Mouse (Mus musculus) adrenal gland, adult 18-20 months (tissue): ENCODE data around the gene Tmem63a. TPM values are rescaled to one million over a fixed set of nuclear protein-coding genes. Genes with fewer than 3 reads are reported as not detected.
A peak's percentile ranks its signal among the peaks of the same experiment; 100 is the strongest.
"Not testable (repeated sequence)": the region's sequence is repeated elsewhere in the genome, so short reads cannot be mapped to it uniquely, and the experiment has no call there.

Experiments
- DNase-seq, 2 experiments: peaks; one replicate each; pipeline ENCODE4 v3.0.0; 2021 to 2022; ENCODE audit warnings: low spot score in 2 of 2
- long read RNA-seq, 2 experiments: library from polyadenylated mRNA; stranded (forward); transcript quantifications; one replicate each; pipeline ENCODE4 v2.0.0; 2021
- total RNA-seq, 2 experiments: library from RNA; stranded (reverse); gene quantifications; 1 replicate in 1 of 2; 2 replicates in 1 of 2; pipeline ENCODE4 v1.2.3; 2021

Gene Tmem63a
- 10 to 100 TPM; 44.7 to 77.9 TPM for total RNA-seq
- long read RNA-seq, experiment 1, transcript Tmem63a-201 (23 exons, 3,306 nt), result major isoform, 29 of 45 reads
- long read RNA-seq, experiment 1, partial matches to known transcripts, result 4 of 45 reads
- long read RNA-seq, experiment 1, other reads (novel, unspliced or antisense), result 11 of 45 reads
- long read RNA-seq, experiment 2, partial matches to known transcripts, result 29 of 38 reads
- long read RNA-seq, experiment 2, other reads (novel, unspliced or antisense), result 5 of 38 reads

DNA sequence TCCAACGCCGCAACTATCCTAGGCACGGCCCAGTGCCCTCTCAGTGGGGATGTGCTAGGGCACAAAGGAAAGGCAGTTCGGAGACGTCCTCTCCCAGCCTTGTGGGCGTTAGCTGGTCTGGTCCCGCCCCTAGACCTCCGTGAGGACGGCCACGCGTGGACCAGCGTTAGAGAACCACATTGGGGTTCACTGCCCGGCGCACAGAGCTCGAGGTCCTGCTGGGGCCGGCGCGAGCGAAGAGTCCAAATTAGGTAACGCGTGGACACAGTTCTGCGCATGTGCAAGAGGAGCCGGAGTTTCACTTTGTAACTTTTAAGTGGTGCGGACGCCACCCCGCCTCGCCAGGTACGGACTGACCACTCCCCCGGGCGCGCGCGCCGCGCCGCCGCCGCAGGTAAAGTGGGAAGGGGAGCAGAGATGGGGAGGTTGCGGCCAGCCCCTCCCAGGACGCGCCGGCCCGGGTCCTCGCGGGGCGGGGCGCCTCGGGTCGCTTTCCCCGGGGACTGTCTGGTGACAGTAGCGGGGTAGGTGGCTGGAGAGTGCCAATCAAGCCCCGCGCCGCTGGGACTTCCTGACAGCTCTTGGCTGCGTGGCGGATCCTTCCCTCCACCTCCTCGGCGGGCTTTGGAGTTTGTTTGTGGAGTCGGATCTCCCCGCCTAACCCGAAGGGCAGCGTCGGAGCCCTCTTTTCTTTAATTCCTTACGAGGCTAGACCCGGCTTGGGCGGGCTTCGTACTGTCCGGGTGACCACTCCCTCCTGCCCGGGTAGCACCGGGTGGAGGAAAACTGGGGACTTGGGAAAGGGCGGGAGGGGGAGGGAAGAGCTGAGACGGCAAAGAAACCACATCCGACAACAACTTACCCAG is at the start of gene Tmem63a:
Gene Tmem63a, plus strand, starts transcription at position 179 of the 866 bp plus-strand sequence.
- DNase-seq, result peak; percentile 76 to 79

DNA sequence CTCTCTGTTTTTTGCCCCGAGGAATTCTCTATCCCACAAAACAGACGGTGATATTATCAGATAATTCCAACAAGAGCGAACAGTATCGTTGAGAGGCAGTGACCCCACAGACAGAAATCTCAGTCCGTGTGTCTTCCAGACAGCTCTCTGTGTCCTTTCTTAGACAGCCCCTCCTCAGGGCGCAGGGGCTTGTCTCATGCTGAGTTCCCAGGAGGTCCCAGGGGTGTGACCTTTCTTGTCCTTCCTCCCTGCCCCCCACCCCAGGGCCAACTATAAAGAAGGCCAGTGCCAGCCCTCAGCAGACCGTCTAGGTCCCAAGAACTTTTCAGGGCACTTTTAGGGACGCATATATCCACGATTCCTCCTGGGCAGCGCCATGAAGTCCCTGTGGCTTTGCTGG is 49.3 kb upstream of the Tmem63a start, which contains the start of gene Lefty2:
Gene Lefty2, plus strand, starts transcription at position 301 of the 400 bp plus-strand sequence.
- no peak for DNase-seq

DNA sequence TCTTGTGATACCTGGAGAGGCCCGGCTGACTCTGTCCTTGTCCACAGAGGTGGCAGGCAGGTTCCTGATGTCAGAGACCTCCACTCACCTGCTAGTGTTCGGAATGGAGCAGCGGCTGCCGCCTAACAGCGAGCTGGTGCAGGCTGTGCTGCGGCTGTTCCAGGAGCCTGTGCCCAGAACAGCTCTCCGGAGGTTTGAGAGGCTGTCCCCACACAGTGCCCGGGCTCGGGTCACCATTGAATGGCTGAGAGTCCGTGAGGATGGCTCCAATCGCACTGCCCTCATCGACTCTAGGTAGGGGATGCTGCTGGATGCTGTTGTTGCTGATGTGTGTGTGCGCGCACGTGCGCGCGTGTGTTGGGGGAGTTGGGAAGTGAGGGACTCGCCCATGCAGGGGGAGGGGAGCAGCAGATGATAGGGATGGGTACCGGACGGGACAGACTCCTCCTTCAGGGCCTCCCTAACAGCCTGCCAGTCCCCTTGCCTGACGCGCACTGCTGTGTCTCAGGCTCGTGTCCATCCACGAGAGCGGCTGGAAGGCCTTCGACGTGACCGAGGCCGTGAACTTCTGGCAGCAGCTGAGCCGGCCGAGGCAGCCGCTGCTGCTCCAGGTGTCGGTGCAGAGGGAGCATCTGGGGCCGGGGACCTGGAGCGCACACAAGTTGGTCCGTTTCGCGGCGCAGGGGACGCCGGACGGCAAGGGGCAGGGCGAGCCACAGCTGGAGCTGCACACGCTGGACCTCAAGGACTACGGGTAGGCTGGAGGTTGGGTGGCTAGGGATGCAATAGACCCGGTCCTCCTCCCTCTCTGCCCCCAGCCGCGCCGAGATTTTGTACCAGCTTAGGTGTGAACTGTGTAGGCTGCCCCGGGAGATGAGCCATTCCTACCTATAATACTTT is 47.8 kb upstream of the Tmem63a start:
- DNase-seq, result not testable (repeated sequence)

DNA sequence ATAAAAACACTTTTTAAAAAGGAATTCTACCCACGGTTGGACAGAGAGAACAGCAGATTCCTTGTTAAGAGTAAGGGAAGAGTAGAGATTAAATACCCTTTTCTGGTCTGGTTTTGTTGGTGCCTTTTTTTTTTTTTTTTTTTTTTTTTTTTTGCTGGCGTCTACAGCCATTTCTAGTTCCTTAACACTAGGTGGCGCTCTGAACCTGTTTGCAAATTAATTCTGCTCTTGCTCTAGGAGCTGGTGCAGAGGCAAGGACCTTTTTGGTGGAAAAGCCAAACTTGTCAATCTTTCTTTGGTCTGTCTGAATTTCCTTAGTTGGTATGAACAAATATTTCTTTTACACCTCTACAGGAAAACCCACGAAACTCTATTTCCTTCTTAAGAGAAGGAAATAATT is 41.0 kb upstream of the Tmem63a start:
- DNase-seq, result no peak

DNA sequence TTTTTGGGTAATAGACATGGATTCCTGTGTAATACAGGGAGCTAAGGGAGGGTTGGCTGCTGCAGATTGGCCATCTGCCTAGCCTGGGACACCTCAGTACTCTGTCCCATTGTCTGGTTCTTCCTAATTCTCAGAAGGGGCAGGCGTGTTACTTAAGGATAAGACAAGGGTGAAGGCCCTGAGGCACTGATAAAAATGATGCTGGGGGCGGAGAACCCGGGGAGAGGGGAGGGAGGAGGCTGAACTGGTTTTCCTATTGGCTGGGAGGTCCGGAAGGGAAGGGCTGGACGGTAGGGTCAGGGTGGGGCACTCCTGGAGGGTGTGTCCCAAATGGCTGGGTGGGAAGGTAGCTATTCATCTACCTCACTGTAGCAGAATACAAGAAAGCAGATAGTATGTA is 39.2 kb upstream of the Tmem63a start:
- no peak for DNase-seq

DNA sequence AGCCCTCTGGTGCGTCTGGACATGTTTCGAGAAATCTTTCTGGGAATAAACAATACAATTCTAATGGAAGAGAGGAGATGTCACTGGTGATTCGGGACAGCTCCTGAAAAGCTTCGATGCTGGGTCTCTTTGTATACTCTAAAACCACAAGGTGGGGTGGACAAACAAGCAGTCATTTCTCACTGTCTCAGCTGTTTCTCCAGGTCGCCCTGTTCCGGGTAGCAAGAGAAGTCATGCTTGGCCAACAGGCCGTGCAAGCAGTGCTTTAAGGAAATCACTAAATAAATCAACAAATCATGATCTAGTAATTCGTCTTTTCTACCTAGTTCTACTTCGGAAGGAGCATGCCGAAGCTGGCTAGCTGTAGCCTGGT is 38.5 kb upstream of the Tmem63a start:
- no peak for DNase-seq

DNA sequence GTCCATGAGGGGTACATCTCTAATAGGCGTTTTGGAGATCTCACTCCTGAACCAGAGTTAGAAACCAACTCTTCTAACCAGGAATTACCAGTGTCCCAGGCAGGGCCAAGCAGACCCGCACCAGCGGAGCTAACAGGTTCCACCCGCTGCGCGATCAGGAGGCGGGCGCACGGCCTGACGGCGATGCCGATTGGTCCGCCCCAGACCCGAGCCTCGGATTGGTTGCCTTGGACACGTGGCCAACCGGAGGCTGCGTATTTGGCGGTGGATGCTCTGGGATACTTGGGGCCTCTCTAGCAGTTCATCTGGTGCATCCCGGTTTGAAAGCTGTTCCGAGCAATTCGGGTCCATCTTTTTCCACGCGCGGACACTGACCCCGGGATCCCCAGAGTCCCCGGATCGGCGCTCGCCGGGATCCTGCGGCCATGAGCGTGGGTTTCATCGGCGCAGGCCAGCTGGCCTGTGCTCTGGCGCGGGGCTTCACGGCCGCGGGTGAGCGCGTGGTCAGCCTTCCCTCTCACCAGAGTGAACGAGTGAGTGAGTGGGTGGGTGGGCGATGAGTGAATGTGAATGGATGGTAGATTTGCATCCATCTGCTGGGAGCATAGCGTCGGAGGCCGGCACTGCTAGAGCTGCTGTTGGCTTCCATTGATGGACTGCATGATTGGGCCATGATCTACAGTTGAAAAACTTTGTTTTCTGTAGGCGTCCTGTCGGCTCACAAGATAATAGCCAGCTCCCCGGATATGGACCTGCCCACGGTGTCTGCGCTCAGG is 37.9 kb upstream of the Tmem63a start, which contains the start of gene Pycr2:
Gene Pycr2, plus strand, starts transcription at position 255 of the 776 bp plus-strand sequence.
- peak; percentile 87 to 90 for DNase-seq

DNA sequence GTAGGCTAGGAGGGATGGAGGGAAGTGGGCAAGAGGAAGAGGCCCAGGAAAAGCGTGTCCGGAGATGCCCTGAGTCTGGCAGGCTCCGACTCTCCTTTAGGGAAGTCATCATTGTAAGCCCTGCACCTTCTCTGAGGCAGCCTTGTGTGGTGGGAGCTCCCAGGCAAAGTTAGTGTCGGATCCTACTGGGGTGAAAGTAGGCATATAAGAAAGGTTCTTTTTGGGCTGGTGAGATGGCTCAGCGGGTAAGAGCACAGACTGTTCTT is 37.4 kb upstream of the Tmem63a start:
- DNase-seq, result no peak

DNA sequence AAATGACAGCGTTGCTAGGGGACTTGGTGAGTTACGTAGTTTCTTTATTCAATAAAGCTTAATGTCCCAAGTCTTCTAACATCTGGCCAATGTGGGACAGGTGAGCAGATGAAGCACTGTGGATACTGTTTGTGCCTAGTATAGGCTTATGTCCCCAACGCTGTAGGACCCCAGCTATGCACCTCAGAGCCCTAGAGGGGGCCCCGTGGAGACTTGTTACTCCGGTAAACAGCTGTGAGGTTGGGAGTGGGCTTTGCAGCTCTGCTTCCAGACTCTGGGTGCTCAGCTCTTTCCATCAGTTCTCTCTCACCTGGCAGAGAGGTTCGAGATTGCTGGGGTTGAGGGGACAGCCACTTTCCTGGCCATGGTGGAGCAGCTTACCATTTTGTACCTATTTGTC is 36.8 kb upstream of the Tmem63a start:
- DNase-seq, result no peak

DNA sequence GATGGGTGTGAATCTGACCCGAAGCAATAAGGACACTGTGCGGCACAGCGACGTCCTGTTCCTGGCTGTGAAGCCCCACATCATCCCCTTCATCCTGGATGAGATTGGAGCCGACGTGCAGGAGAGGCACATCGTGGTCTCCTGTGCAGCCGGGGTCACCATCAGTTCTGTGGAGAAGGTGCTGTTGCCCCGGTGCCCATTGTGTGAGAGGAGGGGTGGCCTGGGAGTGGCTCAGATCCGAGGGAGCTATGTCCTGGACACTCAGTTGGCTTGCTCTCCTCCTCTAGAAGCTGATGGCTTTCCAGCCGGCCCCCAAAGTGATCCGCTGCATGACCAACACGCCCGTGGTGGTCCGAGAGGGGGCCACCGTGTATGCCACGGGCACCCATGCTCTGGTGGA is 36.3 kb upstream of the Tmem63a start:
- no peak for DNase-seq

DNA sequence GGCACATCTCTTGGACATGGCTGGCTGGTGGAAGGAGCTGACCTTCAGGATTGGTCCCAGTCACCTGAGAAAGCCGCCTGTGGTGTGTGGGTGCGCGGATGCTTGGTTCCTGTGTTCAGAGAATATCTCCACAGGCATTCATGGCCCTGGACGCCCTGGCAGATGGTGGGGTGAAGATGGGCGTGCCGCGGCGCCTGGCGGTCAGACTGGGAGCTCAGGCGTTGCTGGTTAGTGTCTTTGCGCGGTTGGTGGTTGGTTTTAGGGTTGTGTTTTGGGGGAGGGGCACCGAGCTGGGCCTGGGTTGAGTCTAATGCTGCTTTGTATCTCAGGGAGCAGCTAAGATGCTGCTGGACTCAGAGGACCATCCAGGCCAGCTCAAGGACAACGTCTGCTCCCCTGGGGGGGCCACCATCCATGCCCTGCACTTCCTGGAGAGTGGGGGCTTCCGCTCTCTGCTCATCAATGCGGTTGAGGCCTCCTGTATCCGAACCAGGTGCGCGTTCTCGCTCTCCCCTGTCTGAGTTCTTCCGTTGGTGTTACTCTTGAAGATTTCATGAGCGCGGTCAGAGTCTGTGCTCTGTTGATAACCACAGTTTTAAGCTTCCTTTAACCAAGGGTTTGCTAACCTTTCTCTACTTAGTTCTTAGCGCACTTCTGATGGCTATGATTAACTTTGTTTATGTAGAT is 35.5 kb upstream of the Tmem63a start:
- DNase-seq, result no peak

DNA sequence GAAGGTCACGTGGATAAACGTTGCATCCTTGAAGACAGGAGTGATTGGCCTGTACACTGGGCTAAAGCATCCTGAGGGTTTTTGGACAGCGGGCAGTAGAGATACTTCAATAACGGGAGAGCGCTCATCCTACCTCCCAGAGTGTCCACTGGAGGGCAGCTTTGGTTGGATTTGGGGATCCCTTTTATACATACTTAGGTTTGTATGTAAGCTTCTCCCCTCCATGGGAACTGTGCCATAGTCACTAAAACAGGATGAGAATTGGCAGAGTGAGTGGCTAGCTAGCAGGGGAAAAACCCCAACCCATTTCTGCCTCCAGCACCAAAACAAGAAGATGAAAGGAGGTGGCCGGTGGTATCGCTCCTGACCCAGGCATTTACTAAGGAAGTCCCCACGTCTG is 31.0 kb upstream of the Tmem63a start:
- DNase-seq, result no peak

DNA sequence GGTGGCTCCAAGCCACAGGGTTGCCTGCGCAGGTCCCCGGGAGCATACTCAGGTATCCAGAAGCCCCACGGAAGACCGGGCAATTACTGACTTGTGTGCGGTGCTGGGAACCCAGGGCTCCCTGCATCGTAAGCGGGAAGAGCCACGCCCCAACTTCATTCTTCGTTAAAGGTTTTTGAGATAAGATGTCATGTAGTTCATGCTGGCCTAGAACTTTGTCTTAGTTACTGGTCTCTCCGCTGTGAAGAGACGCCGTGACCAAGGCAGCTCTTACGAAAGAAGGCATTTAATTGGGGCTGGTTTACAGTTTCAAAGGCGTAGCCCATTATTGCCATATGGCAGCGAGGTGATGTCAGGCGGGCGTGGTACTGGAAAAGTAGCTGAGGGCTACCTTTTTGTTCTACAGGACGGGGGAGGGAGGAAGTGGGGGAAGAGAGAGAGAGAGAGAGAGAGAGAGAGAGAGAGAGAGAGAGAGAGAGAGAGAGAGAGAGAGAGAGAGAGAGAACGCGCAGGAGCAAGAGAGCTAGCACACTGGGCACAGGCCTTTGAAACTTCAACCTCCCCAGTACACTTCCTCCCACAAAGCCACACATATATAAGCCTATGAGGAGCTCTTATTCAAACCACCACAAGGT is 30.4 kb upstream of the Tmem63a start:
- DNase-seq, result no peak

DNA sequence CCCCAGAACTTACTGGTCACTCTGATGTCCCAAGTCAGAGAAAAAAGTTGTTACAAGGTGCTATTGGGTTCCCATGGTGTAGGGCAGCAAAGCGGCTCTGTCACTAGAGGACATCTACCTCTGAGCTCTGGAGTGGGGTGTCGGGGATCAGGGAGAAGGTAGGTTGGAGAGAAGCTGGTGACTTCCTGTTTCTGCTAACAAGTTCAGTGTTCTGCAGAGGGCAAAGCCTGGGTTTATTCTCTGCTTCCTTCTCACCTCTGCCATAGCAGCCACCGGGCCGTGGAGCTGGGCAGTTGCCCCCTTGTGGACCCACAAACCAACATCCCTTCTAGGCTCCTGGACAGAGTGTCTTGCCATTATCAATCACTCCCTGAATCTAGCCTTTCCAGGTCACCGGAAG is 29.4 kb upstream of the Tmem63a start:
- no peak for DNase-seq

DNA sequence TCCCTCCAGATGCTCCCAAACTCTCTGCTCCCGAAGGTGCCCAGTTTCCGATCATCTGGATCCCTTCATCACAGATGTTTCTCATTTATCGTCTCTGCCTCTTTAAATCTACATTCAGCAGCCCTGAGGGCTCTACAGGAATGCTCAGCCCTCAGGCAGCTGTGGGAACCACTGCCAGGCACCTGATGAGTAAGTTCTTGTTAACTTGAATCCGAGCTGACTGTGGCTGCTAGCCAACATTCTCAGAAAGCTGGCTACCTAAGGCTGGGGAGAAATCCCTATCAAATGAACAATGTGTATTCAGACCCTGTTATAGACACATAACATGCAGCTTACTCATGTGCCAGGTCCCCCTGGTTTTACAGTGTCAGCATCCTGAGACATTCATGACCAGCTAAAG is 28.3 kb upstream of the Tmem63a start:
- DNase-seq, result no peak

DNA sequence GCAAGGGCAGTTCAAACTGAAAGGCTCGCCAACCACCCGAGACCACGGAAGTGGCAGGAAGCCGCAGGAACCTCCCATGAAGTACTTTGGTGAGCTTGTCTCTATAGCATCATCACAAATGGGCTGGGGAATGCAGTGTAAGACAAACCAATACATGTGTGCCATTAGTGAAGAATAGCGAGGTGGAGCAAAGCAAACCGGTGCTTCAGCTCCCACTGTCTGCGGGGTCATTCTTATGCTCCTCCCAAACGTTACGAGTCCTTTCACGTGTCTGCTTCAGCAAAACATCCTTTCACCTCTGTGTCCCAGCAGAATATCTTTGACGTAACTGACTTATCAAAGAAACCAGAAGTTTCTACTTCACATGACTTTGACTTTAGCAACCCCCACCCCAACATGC is 25.7 kb upstream of the Tmem63a start:
- DNase-seq, result no peak

DNA sequence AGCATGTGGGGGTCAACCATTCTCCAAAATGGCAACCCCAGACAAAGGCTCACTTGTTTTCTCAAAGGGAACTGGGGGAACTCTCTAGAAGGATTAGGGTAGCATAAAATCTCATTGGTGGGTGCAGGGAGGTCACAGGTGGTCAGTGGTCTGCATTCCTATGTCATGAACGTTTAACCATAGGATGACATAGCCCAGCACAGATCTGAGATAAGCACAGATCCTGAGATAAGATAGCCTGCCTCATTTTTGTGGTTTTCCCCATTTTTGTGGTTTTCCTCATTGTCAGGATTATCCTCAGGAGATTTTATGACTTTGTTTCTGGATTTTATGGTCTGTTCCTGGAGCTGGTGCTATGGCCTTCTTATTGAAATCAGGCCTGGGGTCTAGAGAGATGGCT is 25.1 kb upstream of the Tmem63a start:
- DNase-seq, result no peak

DNA sequence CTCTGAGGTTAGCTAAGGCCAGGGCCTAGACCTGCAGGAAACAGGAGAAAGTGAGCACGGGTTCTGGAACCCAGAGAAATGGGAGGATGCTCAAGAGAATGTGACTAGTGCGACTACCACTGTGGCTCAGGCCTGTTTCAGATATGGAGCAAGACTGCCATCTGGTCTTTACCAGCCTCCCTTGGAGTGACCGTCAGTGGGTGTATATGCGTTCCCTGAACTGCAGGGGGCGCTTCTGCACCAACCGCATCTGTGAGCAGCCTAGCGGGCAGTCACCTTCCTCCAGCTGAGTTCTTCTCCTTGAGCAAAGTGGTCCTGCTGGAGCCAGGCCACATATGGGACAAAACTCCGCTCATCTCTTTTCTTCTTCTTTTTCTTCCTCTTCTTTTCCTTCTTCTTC is 22.5 kb upstream of the Tmem63a start:
- DNase-seq, result peak; percentile 37 to 61

DNA sequence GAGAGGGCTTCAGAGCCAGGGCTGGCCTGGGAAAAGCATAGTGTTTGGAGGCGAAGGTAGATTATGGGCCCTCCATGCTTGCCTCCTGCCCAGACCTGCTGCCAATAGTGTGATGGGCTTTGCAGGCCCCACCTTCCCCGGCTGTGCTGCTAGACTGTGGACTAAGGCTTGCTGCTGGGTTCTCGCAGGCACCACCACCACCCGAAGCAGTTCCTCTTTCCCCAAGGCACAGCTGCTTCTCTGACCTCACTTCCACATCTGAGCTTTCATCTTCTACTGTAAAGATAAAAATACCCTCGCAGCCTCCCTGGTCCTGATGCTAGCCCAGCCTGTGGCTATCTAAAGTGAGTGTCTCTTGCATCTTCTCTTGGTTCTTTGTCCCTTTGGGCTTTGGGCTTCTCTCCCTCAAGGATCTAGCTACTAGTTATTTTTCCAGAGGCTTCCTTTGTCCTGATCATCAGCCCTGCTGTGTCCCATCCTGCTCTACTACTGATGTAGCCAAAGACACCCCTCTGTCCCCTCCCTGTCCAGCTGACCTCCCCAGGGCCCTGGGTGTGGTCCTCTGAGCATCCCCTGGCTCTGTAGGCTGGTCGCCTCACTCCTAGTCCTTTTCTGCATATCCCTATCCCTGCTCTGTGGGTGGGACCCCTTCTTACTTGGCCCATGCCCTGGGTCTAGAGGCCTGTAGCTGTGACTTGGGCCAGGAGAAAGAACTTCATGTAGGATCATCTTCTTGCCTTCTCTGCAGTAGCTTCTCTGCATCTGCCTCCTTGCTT is 19.7 kb upstream of the Tmem63a start:
- no peak for DNase-seq
